Mouse (Mus musculus) ES-E14 (cell line): ENCODE measurements around the gene Rpe.

Experiments
- CHD2 ChIP-seq: IDR thresholded peaks from 2 replicates; pipeline ENCODE4 v1.6.1; 2014; ENCODE audit warnings: mild to moderate bottlenecking, low read depth, low read length, inconsistent platforms
- HCFC1 ChIP-seq: IDR thresholded peaks from 2 replicates; pipeline ENCODE4 v1.6.1; 2012; ENCODE audit warnings: low read length, inconsistent platforms, borderline replicate concordance; ENCODE audit not compliant: insufficient read depth
- MAFK ChIP-seq: IDR thresholded peaks from 2 replicates; pipeline ENCODE4 v1.6.1; 2014; ENCODE audit warnings: mild to moderate bottlenecking, low read depth, low read length, inconsistent platforms; ENCODE audit not compliant: insufficient read depth
- ZC3H11A ChIP-seq: IDR thresholded peaks from 2 replicates; pipeline ENCODE4 v1.6.1; 2012; ENCODE audit warnings: low read depth, mild to moderate bottlenecking, inconsistent platforms, low read length, borderline replicate concordance
- ZNF384 ChIP-seq: IDR thresholded peaks from 2 replicates; pipeline ENCODE4 v1.6.1; 2012; ENCODE audit warnings: low read depth, low read length, inconsistent platforms

- TF ChIP-seq HCFC1 = no peak
- no peak for TF ChIP-seq ZC3H11A
- no peak for TF ChIP-seq CHD2
- TF ChIP-seq ZNF384 = no peak
- TF ChIP-seq MAFK = no peak
Observed at GRCm38 (mm10) chr1:66701576-66701940, 927 bp downstream of the Rpe start.
